Comparison of ENCODE assay signal across 8 mouse cellular contexts in the genomic region with DNA sequence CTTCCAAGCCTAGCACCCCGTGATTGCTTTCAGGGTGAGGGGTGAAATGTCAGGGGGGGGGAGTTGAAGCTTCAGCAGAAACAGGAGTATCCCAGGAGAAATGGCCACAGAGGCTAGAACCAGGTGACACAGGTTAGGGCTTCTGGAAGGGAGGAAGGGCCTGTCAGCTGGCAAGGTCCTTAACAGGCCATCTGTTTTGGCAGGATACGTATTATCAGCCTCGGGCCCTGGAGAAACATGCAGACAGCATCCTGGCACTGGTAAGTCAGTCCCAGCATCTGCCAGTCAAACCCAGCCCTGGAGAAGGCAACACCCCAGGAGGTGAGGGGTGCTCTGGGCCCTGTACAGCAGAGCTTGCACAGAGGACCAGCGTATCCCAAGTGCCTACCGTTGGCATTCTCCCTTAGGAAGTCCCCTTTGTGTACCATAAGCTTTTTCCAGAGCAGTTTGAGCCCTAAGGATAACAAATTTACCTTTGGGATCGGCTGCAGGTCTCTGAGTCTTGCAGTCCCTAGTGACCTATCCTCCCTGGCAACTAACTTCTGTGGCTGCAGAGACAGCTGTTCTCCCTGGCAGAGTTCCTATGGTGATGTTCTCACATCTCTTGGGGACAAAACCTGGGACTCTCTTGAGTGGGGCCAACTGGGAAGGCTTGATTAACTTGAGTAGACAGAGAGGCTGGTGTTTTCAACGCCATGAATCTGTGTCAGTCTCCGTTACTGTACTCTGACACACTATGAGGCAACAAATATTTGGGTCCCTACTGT. TPM values are rescaled to one million over a fixed set of nuclear protein-coding genes. Genes with fewer than 3 reads are reported as not detected.
DNase-seq lines count a peak whose midpoint lies in the region; ATAC-seq lines count a peak whose summit lies in the region.

No protein-coding gene starts in this region.

- no peak for ATAC-seq in kidney, embryonic 15.5 days (replicated peaks; ENCODE audit: low FRiP score)
- peak; percentile 41 for ATAC-seq in forebrain, embryonic 15.5 days (replicated peaks)
- ATAC-seq in limb, embryonic 11.5 days (ENCODE audit: insufficient number of reproducible peaks, low FRiP score, low TSS enrichment, low read depth) = no peak
- no peak for ATAC-seq in neural tube, embryonic 13.5 days (ENCODE audit: low read depth)

- H3K9ac ChIP-seq in kidney, embryonic 15.5 days = peak overlapping the region; percentile 81
- peak overlapping the region; percentile 73 for H3K9ac ChIP-seq in forebrain, embryonic 15.5 days (replicated peaks)
- peak overlapping the region; percentile 96; the same call in 1 of the 2 replicates for H3K9ac ChIP-seq in limb, embryonic 11.5 days (ENCODE audit: low read length)
- H3K9ac ChIP-seq in neural tube, embryonic 13.5 days = peak overlapping the region; percentile 89

- no peaks in the 10 kb centered on the region for H3K9me3 ChIP-seq in kidney, embryonic 15.5 days (replicated peaks)
- no peaks in the 10 kb centered on the region for H3K9me3 ChIP-seq in forebrain, embryonic 15.5 days
- H3K9me3 ChIP-seq in limb, embryonic 11.5 days (ENCODE audit: control insufficient read depth, low read length) = no peaks in the 10 kb centered on the region
- no peaks in the 10 kb centered on the region for H3K9me3 ChIP-seq in neural tube, embryonic 13.5 days

- H3K27me3 ChIP-seq in kidney, embryonic 15.5 days = no peaks in the 10 kb centered on the region
- no peaks in the 10 kb centered on the region for H3K27me3 ChIP-seq in forebrain, embryonic 15.5 days
- no peaks in the 10 kb centered on the region for H3K27me3 ChIP-seq in limb, embryonic 11.5 days (ENCODE audit: control insufficient read depth, insufficient read depth, low read length)
- no peaks in the 10 kb centered on the region for H3K27me3 ChIP-seq in neural tube, embryonic 13.5 days

- peak overlapping the region; percentile 76 for H3K4me3 ChIP-seq in kidney, embryonic 15.5 days (replicated peaks)
- peak overlapping the region; percentile 58 for H3K4me3 ChIP-seq in forebrain, embryonic 15.5 days
- peak overlapping the region; percentile 58; the same call in 1 of the 2 replicates for H3K4me3 ChIP-seq in limb, embryonic 11.5 days (ENCODE audit: low read depth, low read length)
- peak overlapping the region; percentile 59 for H3K4me3 ChIP-seq in neural tube, embryonic 13.5 days

- peak overlapping the region; percentile 73 for H3K4me2 ChIP-seq in kidney, embryonic 15.5 days
- peak overlapping the region; percentile 64 for H3K4me2 ChIP-seq in forebrain, embryonic 15.5 days (replicated peaks)
- H3K4me2 ChIP-seq in limb, embryonic 11.5 days (ENCODE audit: low read depth, severe bottlenecking) = peak overlapping the region; percentile 71
- peak overlapping the region; percentile 72 for H3K4me2 ChIP-seq in neural tube, embryonic 13.5 days

- H3K4me1 ChIP-seq in kidney, embryonic 15.5 days = peaks cover 22% of the 10 kb centered on the region
- H3K4me1 ChIP-seq in forebrain, embryonic 15.5 days = peaks cover 19% of the 10 kb centered on the region
- H3K4me1 ChIP-seq in limb, embryonic 11.5 days (ENCODE audit: control insufficient read depth, insufficient read depth, low read length) = no peaks in the 10 kb centered on the region
- peaks cover 18% of the 10 kb centered on the region for H3K4me1 ChIP-seq in neural tube, embryonic 13.5 days (replicated peaks)

- no peak for DNase-seq in kidney, postnatal 4 days
- peak; percentile 67 for DNase-seq in c-Kit-positive CD71-positive TER-119-positive erythroid progenitor cells, embryonic 14.5 days (ENCODE audit: low spot score)
- DNase-seq in limb, embryonic 11.5 days (ENCODE audit: low spot score) = no peak
- no peak for DNase-seq in retina, embryonic 14.5 days (ENCODE audit: low spot score)
- no peak for DNase-seq in ovary, postnatal 14 days (ENCODE audit: low spot score)

- 66% methylated on average over 8 of the region's 8 CpGs for WGBS in kidney, embryonic 15.5 days
- WGBS in forebrain, embryonic 15.5 days = 46% methylated on average over 8 of the region's 8 CpGs
- 74% methylated on average over 8 of the region's 8 CpGs for WGBS in limb, embryonic 11.5 days
- 56% methylated on average over 8 of the region's 8 CpGs for WGBS in neural tube, embryonic 13.5 days

- H3K36me3 ChIP-seq in kidney, embryonic 15.5 days = peaks cover 38% of the 10 kb centered on the region
- H3K36me3 ChIP-seq in forebrain, embryonic 15.5 days = peaks cover 32% of the 10 kb centered on the region
- peaks cover 3% of the 10 kb centered on the region for H3K36me3 ChIP-seq in limb, embryonic 11.5 days (ENCODE audit: control insufficient read depth, insufficient read depth, low read length)
- peaks cover 39% of the 10 kb centered on the region for H3K36me3 ChIP-seq in neural tube, embryonic 13.5 days

- H3K27ac ChIP-seq in kidney, embryonic 15.5 days = peak overlapping the region; percentile 98; the same call in 1 of the 2 replicates
- peak overlapping the region; percentile 98 for H3K27ac ChIP-seq in forebrain, embryonic 15.5 days (replicated peaks)
- no peak overlapping the region for H3K27ac ChIP-seq in limb, embryonic 11.5 days (replicated peaks; ENCODE audit: low read depth, low read length)
- peak overlapping the region; percentile 98 for H3K27ac ChIP-seq in neural tube, embryonic 13.5 days (replicated peaks)

RNA-seq across cellular contexts. Expression of gene Abhd16a, which starts 1.3 kb away (rescaled TPM):
- 94.7 and 103 TPM in 2 replicates for polyA plus RNA-seq in kidney, embryonic 15.5 days (2015; fragmentation: Nextera tagmentation; extraction: Ambion mirVana)
- 93.2 and 97.4 TPM in 2 replicates for polyA plus RNA-seq in forebrain, embryonic 15.5 days (2015; fragmentation: Nextera tagmentation; extraction: Ambion mirVana)
- 43.1 and 46.9 TPM in 2 replicates for polyA plus RNA-seq in limb, embryonic 11.5 days (2014; fragmentation: Nextera tagmentation; extraction: Ambion mirVana)
- 98.2 and 104 TPM in 2 replicates for polyA plus RNA-seq in neural tube, embryonic 13.5 days (2015; fragmentation: Nextera tagmentation; extraction: Ambion mirVana)

RNA-seq across cellular contexts. Expression of gene Ly6g6f, which starts 4.9 kb away (rescaled TPM):
- polyA plus RNA-seq in kidney, embryonic 15.5 days (2015; fragmentation: Nextera tagmentation; extraction: Ambion mirVana) = not detected in 2 replicates
- 0.32 TPM in 1 of 2 replicates, not detected in the other for polyA plus RNA-seq in forebrain, embryonic 15.5 days (2015; fragmentation: Nextera tagmentation; extraction: Ambion mirVana)
- polyA plus RNA-seq in limb, embryonic 11.5 days (2014; fragmentation: Nextera tagmentation; extraction: Ambion mirVana) = 0.27 and 0.73 TPM in 2 replicates
- polyA plus RNA-seq in neural tube, embryonic 13.5 days (2015; fragmentation: Nextera tagmentation; extraction: Ambion mirVana) = 0.44 and 0.68 TPM in 2 replicates

RNA-seq across cellular contexts. Expression of gene Ly6g6d, which starts 12.5 kb away (rescaled TPM):
- 5.0 and 6.0 TPM in 2 replicates for polyA plus RNA-seq in kidney, embryonic 15.5 days (2015; fragmentation: Nextera tagmentation; extraction: Ambion mirVana)
- polyA plus RNA-seq in forebrain, embryonic 15.5 days (2015; fragmentation: Nextera tagmentation; extraction: Ambion mirVana) = 0.46 and 0.47 TPM in 2 replicates
- polyA plus RNA-seq in limb, embryonic 11.5 days (2014; fragmentation: Nextera tagmentation; extraction: Ambion mirVana) = 0.72 and 1.6 TPM in 2 replicates
- polyA plus RNA-seq in neural tube, embryonic 13.5 days (2015; fragmentation: Nextera tagmentation; extraction: Ambion mirVana) = 0.95 and 1.8 TPM in 2 replicates

RNA-seq across cellular contexts. Expression of gene Ly6g6e, which starts 13.6 kb away (rescaled TPM):
- polyA plus RNA-seq in kidney, embryonic 15.5 days (2015; fragmentation: Nextera tagmentation; extraction: Ambion mirVana) = 1.2 and 1.6 TPM in 2 replicates
- polyA plus RNA-seq in forebrain, embryonic 15.5 days (2015; fragmentation: Nextera tagmentation; extraction: Ambion mirVana) = 10.0 and 11.9 TPM in 2 replicates
- polyA plus RNA-seq in limb, embryonic 11.5 days (2014; fragmentation: Nextera tagmentation; extraction: Ambion mirVana) = 1.5 and 2.1 TPM in 2 replicates
- 0.46 and 0.55 TPM in 2 replicates for polyA plus RNA-seq in neural tube, embryonic 13.5 days (2015; fragmentation: Nextera tagmentation; extraction: Ambion mirVana)

RNA-seq across cellular contexts. Expression of gene Ly6g5c, which starts 17.7 kb away (rescaled TPM):
- polyA plus RNA-seq in kidney, embryonic 15.5 days (2015; fragmentation: Nextera tagmentation; extraction: Ambion mirVana) = not detected in 2 replicates
- not detected in 2 replicates for polyA plus RNA-seq in forebrain, embryonic 15.5 days (2015; fragmentation: Nextera tagmentation; extraction: Ambion mirVana)
- not detected in 2 replicates for polyA plus RNA-seq in limb, embryonic 11.5 days (2014; fragmentation: Nextera tagmentation; extraction: Ambion mirVana)
- not detected in 2 replicates for polyA plus RNA-seq in neural tube, embryonic 13.5 days (2015; fragmentation: Nextera tagmentation; extraction: Ambion mirVana)
